Mouse (Mus musculus) liver, embryonic 14.5 days (tissue): Measurements from ENCODE around the gene Cdh5.

Source experiments
- CTCF ChIP-seq: IDR thresholded peaks from 2 replicates; pipeline ENCODE4 v1.5.1; 2016; ENCODE audit warnings: antibody characterized with exemption, low read depth, control low read depth
- EP300 ChIP-seq: IDR thresholded peaks from 2 replicates; pipeline ENCODE4 v1.6.1; 2016; ENCODE audit warnings: antibody characterized with exemption, low read depth

DNA sequence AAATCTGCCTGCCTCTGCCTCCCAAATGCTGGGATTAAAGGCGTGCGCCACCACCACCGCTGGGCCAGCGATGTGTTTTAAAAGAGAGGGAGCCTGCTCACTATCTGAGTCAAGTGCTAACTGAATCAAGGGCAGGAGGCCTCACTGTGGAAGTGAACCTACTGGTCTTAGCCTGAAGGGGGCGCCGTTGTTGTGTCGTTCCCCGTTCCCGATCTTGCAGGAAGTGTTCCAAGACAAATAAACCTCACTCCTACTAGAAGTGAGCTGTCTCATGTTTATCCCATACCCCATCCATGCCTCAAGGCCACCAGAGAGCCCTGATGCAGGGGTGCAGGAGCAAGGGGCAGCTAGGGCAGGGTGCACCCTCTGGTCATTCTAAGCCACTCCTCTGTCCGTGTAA, 16.1 kb upstream of the Cdh5 start:
- TF ChIP-seq CTCF, result peak; percentile 37
- TF ChIP-seq EP300, result no peak
